Mouse (Mus musculus): Measurements from ENCODE around the gene Ewsr1.

DNA sequence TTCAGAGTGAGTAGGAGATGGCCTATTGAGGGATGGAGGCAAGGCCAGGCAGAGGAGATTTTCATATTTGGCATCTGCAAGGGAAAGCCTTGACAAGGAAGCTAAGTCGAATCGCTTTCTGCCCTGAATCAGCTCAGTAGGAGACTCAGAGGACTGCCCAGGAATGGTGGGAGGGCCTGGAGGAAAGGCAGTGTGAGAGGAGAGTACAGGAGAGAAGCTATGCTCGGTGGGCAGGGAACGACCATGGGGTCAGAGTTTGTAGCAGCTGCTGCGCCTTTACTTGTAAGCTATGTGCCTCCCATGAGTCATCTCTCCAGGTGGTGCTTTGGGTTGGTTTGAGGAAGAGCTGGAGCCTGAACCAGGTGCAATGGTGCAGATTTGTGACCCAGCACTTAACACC, 1.7 kb upstream of the Ewsr1 start:
- no peak for TF ChIP-seq CTCF (conservative IDR thresholded peaks at IDR 0.05; ENCODE audit: low read length)
- no peak for TF ChIP-seq NANOG (IDR thresholded peaks at IDR 0.05; ENCODE audit: borderline replicate concordance, low read length)
